Mouse (Mus musculus) small intestine, adult 2 months (tissue): ENCODE results near the gene Ctdnep1. TPM values are rescaled to one million over a fixed set of nuclear protein-coding genes. Genes with fewer than 3 reads are reported as not detected.

Experiments used
- H3K27ac ChIP-seq: fragments of 200-500 bp; 2 replicates; pipeline ENCODE4 v1.5.1; 2012; ENCODE audit warnings: low read depth, low read length, control low read depth, inconsistent platforms; ENCODE audit not compliant: insufficient read depth
- H3K27me3 ChIP-seq: fragments of 200-500 bp; 2 replicates; pipeline ENCODE4 v1.6.1; 2012; ENCODE audit warnings: mild to moderate bottlenecking, moderate library complexity, low read length, inconsistent platforms; ENCODE audit not compliant: control insufficient read depth, insufficient read depth
- H3K36me3 ChIP-seq: fragments of 200-500 bp; 2 replicates; pipeline ENCODE4 v1.6.1; 2012; ENCODE audit warnings: mild to moderate bottlenecking, low read length, control low read depth, inconsistent platforms; ENCODE audit not compliant: control insufficient read depth, insufficient read depth
- H3K4me1 ChIP-seq: fragments of 200-500 bp; 2 replicates; pipeline ENCODE4 v1.6.1; 2012; ENCODE audit warnings: low read length, inconsistent platforms, mixed read lengths; ENCODE audit not compliant: control insufficient read depth, insufficient read depth, insufficient read length
- H3K4me3 ChIP-seq: fragments of 200-500 bp; 2 replicates; pipeline ENCODE4 v1.5.1; 2012; ENCODE audit warnings: low read depth, mild to moderate bottlenecking, control low read depth, inconsistent platforms, low read length, moderate library complexity
- CTCF ChIP-seq: fragments of 200-500 bp; IDR thresholded peaks from 2 replicates; pipeline ENCODE4 v1.5.1; 2012; ENCODE audit warnings: low read depth, mild to moderate bottlenecking, control low read depth, inconsistent platforms, low read length, moderate library complexity, mixed read lengths; ENCODE audit not compliant: insufficient replicate concordance, insufficient read length; ENCODE audit errors: extremely low read depth
- POLR2A ChIP-seq: fragments of 200-500 bp; IDR thresholded peaks from 2 replicates; pipeline ENCODE4 v1.6.1; 2012; ENCODE audit warnings: low read depth, mild to moderate bottlenecking, control low read depth, inconsistent platforms, low read length, moderate library complexity
- WGBS: fragments of 180-500 bp; shearing (Covaris S2); methylation state at CpG from one replicate; pipeline ENCODE4 v1.1.7; 2018; 5-methylcytosine and 5-hydroxymethylcytosine counted together
- polyA plus RNA-seq: library from polyadenylated mRNA; depleted of rRNA; stranded (reverse); fragments of >200 nt; gene quantifications from 2 replicates; pipeline ENCODE4 v1.2.3, GENCODE M21; 2012

Ctdnep1 gene
- polyA plus RNA-seq, 1 experiment = 116 TPM

- peak overlapping the region; percentile 27; the same call in 1 of the 2 replicates for H3K4me3 ChIP-seq
- H3K27ac ChIP-seq = no peak overlapping the region
- H3K4me1 ChIP-seq = peaks cover 5% of the 10 kb centered on the region
- H3K27me3 ChIP-seq = peaks cover 15% of the 10 kb centered on the region
- no peak for TF ChIP-seq POLR2A
- TF ChIP-seq CTCF = no peak
- 31% methylated on average over 6 of the region's 6 CpGs for WGBS
- H3K36me3 ChIP-seq = no peaks in the 10 kb centered on the region
Measured at GRCm38 (mm10) chr11:70024151-70024514, 43.2 kb downstream of the Ctdnep1 start.

DNA sequence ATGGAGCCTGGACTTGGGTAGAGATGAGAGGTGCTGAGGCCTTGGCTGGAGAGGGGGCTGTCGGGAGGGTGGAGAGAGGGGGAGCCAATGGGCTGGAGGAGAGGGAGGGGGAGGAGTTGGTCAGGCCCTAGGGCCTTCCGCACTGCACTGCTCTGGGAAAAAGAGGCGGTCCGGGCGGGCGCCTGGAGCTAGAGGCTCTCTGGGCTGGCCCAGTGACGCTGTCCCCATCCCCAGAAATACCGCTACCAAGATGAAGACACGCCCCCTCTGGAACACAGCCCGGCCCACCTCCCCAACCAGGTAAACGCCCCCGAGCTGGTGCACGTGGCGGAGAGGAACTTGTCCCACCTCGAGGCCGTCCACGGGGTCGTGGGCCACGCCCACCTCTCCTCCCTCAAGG is 45.7 kb downstream of the Ctdnep1 start:
- Histone ChIP-seq H3K27me3 (peaks cover 15% of the 10 kb centered on the region), H3K36me3 (no peaks in the 10 kb centered on the region), H3K4me3 (peak overlapping the region; percentile 32), H3K27ac (no peak overlapping the region), H3K4me1 (peaks cover 10% of the 10 kb centered on the region)
- no peak for TF ChIP-seq CTCF
- no peak for TF ChIP-seq POLR2A
- 20% methylated on average over 19 of the region's 19 CpGs for WGBS

GRCm38 (mm10) chr11:70027397-70027796 is 46.4 kb downstream of the Ctdnep1 start:
- Histone ChIP-seq H3K36me3 (no peaks in the 10 kb centered on the region), H3K27ac (no peak overlapping the region), H3K4me1 (peaks cover 10% of the 10 kb centered on the region), H3K4me3 (peak overlapping the region; percentile 0; the same call in 1 of the 2 replicates), H3K27me3 (peaks cover 15% of the 10 kb centered on the region)
- TF ChIP-seq CTCF (no peak), POLR2A (no peak)
- 60% methylated on average over 9 of the region's 9 CpGs for WGBS

GRCm38 (mm10) chr11:70028401-70029129 is 47.6 kb downstream of the Ctdnep1 start:
- no peak overlapping the region for H3K4me3 ChIP-seq

GRCm38 (mm10) chr11:70029130-70029801 is 48.3 kb downstream of the Ctdnep1 start:
- Histone ChIP-seq H3K4me3 (peak overlapping the region; percentile 19), H3K36me3 (no peaks in the 10 kb centered on the region), H3K27ac (peak overlapping the region; percentile 15; the same call in 1 of the 2 replicates), H3K27me3 (peaks cover 7% of the 10 kb centered on the region; the same call in 1 of the 2 replicates), H3K4me1 (peaks cover 10% of the 10 kb centered on the region)
- 5% methylated on average over 20 of the region's 20 CpGs for WGBS
- TF ChIP-seq CTCF = no peak
- TF ChIP-seq POLR2A = no peak

More at GRCm38 (mm10) chr11:70028401-70029129, 47.6 kb downstream of the Ctdnep1 start:
- H3K27ac ChIP-seq = peak overlapping the region; percentile 15; the same call in 1 of the 2 replicates
- TF ChIP-seq CTCF = no peak
- no peak for TF ChIP-seq POLR2A
- no peaks in the 10 kb centered on the region for H3K36me3 ChIP-seq
- peaks cover 10% of the 10 kb centered on the region for H3K4me1 ChIP-seq
- 21% methylated on average over 12 of the region's 12 CpGs for WGBS
- peaks cover 12% of the 10 kb centered on the region for H3K27me3 ChIP-seq

DNA sequence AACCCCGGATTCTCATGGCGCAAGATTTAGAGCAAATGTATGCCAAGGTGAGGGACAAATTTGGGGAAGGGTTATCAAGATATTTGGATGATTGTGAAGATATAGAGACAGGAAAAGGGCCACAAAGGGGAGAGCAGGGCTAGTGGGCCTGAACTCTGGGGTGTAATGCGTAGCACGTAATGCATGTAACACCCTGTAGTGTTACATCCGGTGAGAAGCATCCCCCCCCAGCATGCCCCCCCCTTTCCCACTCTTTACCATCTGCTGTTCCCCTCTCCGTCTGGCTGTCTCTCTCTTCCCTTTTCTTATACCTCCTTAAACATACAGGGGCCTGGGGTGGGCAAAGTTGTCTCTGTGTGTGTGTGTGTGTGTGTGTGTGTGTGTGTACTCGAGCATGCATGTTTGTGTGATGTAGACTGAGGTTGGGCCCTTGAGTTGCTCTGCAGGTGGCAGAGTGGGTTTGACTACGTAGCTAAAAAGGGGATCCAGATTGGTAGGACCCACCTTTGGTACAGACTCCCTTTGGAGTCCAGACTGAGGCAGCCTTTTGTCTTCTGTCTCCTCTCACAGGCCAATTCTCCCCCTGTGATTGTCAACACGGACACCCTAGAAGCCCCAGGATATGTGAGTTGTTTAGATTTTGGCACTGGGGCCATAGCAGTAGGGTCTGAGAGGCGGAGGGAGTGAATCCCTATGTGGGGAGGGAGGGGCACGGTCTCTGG is 49.0 kb downstream of the Ctdnep1 start:
- Histone ChIP-seq H3K4me1 (peaks cover 10% of the 10 kb centered on the region), H3K36me3 (no peaks in the 10 kb centered on the region), H3K27me3 (peaks cover 7% of the 10 kb centered on the region; the same call in 1 of the 2 replicates), H3K27ac (no peak overlapping the region), H3K4me3 (no peak overlapping the region)
- TF ChIP-seq CTCF (no peak), POLR2A (no peak)
- 47% methylated on average over 11 of the region's 11 CpGs for WGBS
